In the genomic region with DNA sequence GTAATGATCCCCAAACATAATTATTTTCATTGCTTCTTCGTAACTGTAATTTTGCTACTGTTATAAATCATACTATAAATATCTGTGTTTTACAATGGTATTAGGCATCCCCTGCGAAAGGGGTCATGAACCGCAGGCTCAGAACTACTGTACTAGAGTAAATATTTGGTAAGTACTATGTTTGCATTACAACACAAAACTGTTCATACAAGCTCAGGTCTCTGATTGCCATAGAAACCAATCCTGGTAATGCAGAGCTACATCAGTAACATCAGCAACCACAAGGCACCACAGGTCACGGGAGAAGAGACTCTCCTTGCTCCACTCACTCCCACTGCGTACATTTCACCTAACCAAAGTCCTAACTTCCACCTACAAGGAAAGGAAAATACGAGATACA, we compare ENCODE assay signal across 22 mouse cellular contexts. TPM values are rescaled to one million over a fixed set of nuclear protein-coding genes. Genes with fewer than 3 reads are reported as not detected.
DNase-seq lines count a peak whose midpoint lies in the region; ATAC-seq and TF ChIP-seq lines count a peak whose summit lies in the region.
"Had no signal": no experiment of that assay in that cellular context is flagged by ENCODE, and none has a peak within 500 bp of the region (broad histone marks: within the 10 kb centered on the region; RNA-seq: fewer than 3 reads in every experiment).

No protein-coding gene starts in this region.

- H3K9ac ChIP-seq in liver, embryonic 13.5 days = no peak overlapping the region
- no peak overlapping the region for H3K9ac ChIP-seq in liver, embryonic 11.5 days (ENCODE audit: low read depth, low read length)
- no peak overlapping the region for H3K9ac ChIP-seq in liver, postnatal 0 days (replicated peaks)
- H3K9ac ChIP-seq: embryonic facial prominence, embryonic 13.5 days; embryonic facial prominence, embryonic 15.5 days; forebrain, embryonic 12.5 days had no signal

- TF ChIP-seq CTCF in liver, postnatal 0 days (IDR thresholded peaks at IDR 0.05; ENCODE audit: low read depth) = no peak

- DNase-seq in liver, embryonic 13.5 days = no peak
- DNase-seq in liver, embryonic 11.5 days (ENCODE audit: low spot score) = no peak
- DNase-seq in liver, postnatal 0 days = no peak
- no peak for DNase-seq in liver
- DNase-seq: adrenal gland, adult 2 months; adrenal gland, postnatal 10 days; adrenal gland, postnatal 25 days; cerebellum, adult 11 months; cerebellum, adult 18-20 months; cerebellum, adult 8-10 months; cerebellum, adult 9-11 months; cerebellum, postnatal 14 days; cerebellum, postnatal 36 days; embryo, embryonic 11 days had no signal

- no peaks in the 10 kb centered on the region for H3K9me3 ChIP-seq in liver, embryonic 13.5 days (replicated peaks)
- no peaks in the 10 kb centered on the region for H3K9me3 ChIP-seq in liver, embryonic 11.5 days (ENCODE audit: control insufficient read depth, low read length)
- no peaks in the 10 kb centered on the region for H3K9me3 ChIP-seq in liver, postnatal 0 days (ENCODE audit: low read length)
- H3K9me3 ChIP-seq: embryonic facial prominence, embryonic 13.5 days; embryonic facial prominence, embryonic 15.5 days; forebrain, embryonic 10.5 days; forebrain, embryonic 12.5 days had no signal

- no peaks in the 10 kb centered on the region for H3K27me3 ChIP-seq in liver, embryonic 13.5 days
- H3K27me3 ChIP-seq in liver, embryonic 11.5 days (replicated peaks; ENCODE audit: control insufficient read depth, insufficient read depth, low read length) = no peaks in the 10 kb centered on the region
- no peaks in the 10 kb centered on the region for H3K27me3 ChIP-seq in liver, postnatal 0 days (ENCODE audit: insufficient read depth, low read length)
- H3K27me3 ChIP-seq: embryonic facial prominence, embryonic 13.5 days; embryonic facial prominence, embryonic 15.5 days; forebrain, embryonic 12.5 days had no signal

- H3K36me3 ChIP-seq in liver, embryonic 13.5 days = peaks cover 16% of the 10 kb centered on the region
- peaks cover 5% of the 10 kb centered on the region; the same call in 1 of the 2 replicates for H3K36me3 ChIP-seq in liver, embryonic 11.5 days (ENCODE audit: control insufficient read depth, insufficient read depth, low read length)
- peaks cover 10% of the 10 kb centered on the region; the same call in 1 of the 2 replicates for H3K36me3 ChIP-seq in liver, postnatal 0 days (replicated peaks; ENCODE audit: insufficient read depth, low read length)

- H3K4me1 ChIP-seq in liver, embryonic 13.5 days (replicated peaks) = peaks cover 12% of the 10 kb centered on the region
- peaks cover 5% of the 10 kb centered on the region; the same call in 1 of the 2 replicates for H3K4me1 ChIP-seq in liver, embryonic 11.5 days (replicated peaks; ENCODE audit: control insufficient read depth, insufficient read depth, low read length)
- no peaks in the 10 kb centered on the region for H3K4me1 ChIP-seq in liver, postnatal 0 days (ENCODE audit: insufficient read depth)
- H3K4me1 ChIP-seq: embryonic facial prominence, embryonic 13.5 days; embryonic facial prominence, embryonic 15.5 days; forebrain, embryonic 10.5 days; forebrain, embryonic 12.5 days had no signal

- WGBS in liver, embryonic 13.5 days (ENCODE audit: insufficient replicate concordance) = 73% methylated on average over 6 of the region's 6 CpGs
- 84% methylated on average over 6 of the region's 6 CpGs for WGBS in liver, embryonic 11.5 days
- WGBS in liver, postnatal 0 days (ENCODE audit: insufficient replicate concordance) = 59% methylated on average over 6 of the region's 6 CpGs

- ATAC-seq in liver, embryonic 13.5 days (ENCODE audit: low read depth) = 0 out of 2 replicates have a peak, but pooled peaks have one; percentile 22
- ATAC-seq in liver, embryonic 11.5 days (replicated peaks; ENCODE audit: low FRiP score) = no peak
- ATAC-seq in liver, postnatal 0 days = peak; percentile 29; the same call in 1 of the 2 replicates
- ATAC-seq: forebrain, embryonic 14.5 days; forebrain, embryonic 16.5 days had no signal

- TF ChIP-seq EP300 in liver, postnatal 0 days (IDR thresholded peaks at IDR 0.05; ENCODE audit: low read depth) = no peak

- H3K27ac ChIP-seq in liver, embryonic 13.5 days = no peak overlapping the region
- H3K27ac ChIP-seq in liver, embryonic 11.5 days (ENCODE audit: low read depth, low read length) = no peak overlapping the region
- H3K27ac ChIP-seq in liver, postnatal 0 days (ENCODE audit: low read depth) = no peak overlapping the region
- H3K27ac ChIP-seq: embryonic facial prominence, embryonic 13.5 days; embryonic facial prominence, embryonic 15.5 days; forebrain, embryonic 10.5 days; forebrain, embryonic 12.5 days had no signal

- no peak overlapping the region for H3K4me2 ChIP-seq in liver, embryonic 13.5 days
- H3K4me2 ChIP-seq in liver, embryonic 11.5 days = no peak overlapping the region
- H3K4me2 ChIP-seq in liver, postnatal 0 days (ENCODE audit: low read depth, low read length) = no peak overlapping the region
- H3K4me2 ChIP-seq: embryonic facial prominence, embryonic 13.5 days; embryonic facial prominence, embryonic 15.5 days; forebrain, embryonic 12.5 days had no signal

- H3K4me3 ChIP-seq in liver, embryonic 13.5 days (replicated peaks) = no peak overlapping the region
- no peak overlapping the region for H3K4me3 ChIP-seq in liver, embryonic 11.5 days (ENCODE audit: low read depth, low read length)
- no peak overlapping the region for H3K4me3 ChIP-seq in liver, postnatal 0 days (ENCODE audit: low read depth, low read length)
- H3K4me3 ChIP-seq: embryonic facial prominence, embryonic 13.5 days; embryonic facial prominence, embryonic 15.5 days; erythroblast, embryonic 14.5 days; forebrain, embryonic 10.5 days; forebrain, embryonic 12.5 days had no signal

RNA-seq across cellular contexts. Expression of gene Hus1b, which starts 23.3 kb away (rescaled TPM):
- not detected in 2 replicates for polyA plus RNA-seq in liver, embryonic 13.5 days (2015; fragmentation: Nextera tagmentation; extraction: Ambion mirVana)
- polyA plus RNA-seq in liver, embryonic 11.5 days (2014; fragmentation: Nextera tagmentation; extraction: Ambion mirVana) = 0.21 TPM in 1 of 2 replicates, not detected in the other
- polyA plus RNA-seq in liver, postnatal 0 days (2015; fragmentation: Nextera tagmentation; extraction: Ambion mirVana) = not detected in 2 replicates
- polyA plus RNA-seq: embryonic facial prominence, embryonic 11.5 days; embryonic facial prominence, embryonic 13.5 days; embryonic facial prominence, embryonic 15.5 days; erythroblast, embryonic 14.5 days; forebrain, embryonic 10.5 days; forebrain, embryonic 12.5 days; forebrain, embryonic 16.5 days had no signal

RNA-seq across cellular contexts. Expression of gene Exoc2, which starts 49.6 kb away (rescaled TPM):
- 13.5 and 17.8 TPM in 2 replicates for polyA plus RNA-seq in liver, embryonic 13.5 days (2015; fragmentation: Nextera tagmentation; extraction: Ambion mirVana)
- polyA plus RNA-seq in liver, embryonic 11.5 days (2014; fragmentation: Nextera tagmentation; extraction: Ambion mirVana) = 28.4 and 32.9 TPM in 2 replicates
- 6.7 and 8.1 TPM in 2 replicates for polyA plus RNA-seq in liver, postnatal 0 days (2015; fragmentation: Nextera tagmentation; extraction: Ambion mirVana)

RNA-seq across cellular contexts. Expression of gene Gm5447, which starts 49.7 kb away (rescaled TPM):
- not detected in 2 replicates for polyA plus RNA-seq in liver, embryonic 13.5 days (2015; fragmentation: Nextera tagmentation; extraction: Ambion mirVana)
- not detected in 2 replicates for polyA plus RNA-seq in liver, embryonic 11.5 days (2014; fragmentation: Nextera tagmentation; extraction: Ambion mirVana)
- 0.06 TPM in 1 of 2 replicates, not detected in the other for polyA plus RNA-seq in liver, postnatal 0 days (2015; fragmentation: Nextera tagmentation; extraction: Ambion mirVana)
- polyA plus RNA-seq: adrenal gland, adult 2 months; erythroblast, embryonic 14.5 days; forebrain, embryonic 14.5 days had no signal
